8 mouse cellular contexts compared by ENCODE assay signal in genomic region chr7:66427053-66427436, GRCm38 (mm10). TPM values are rescaled to one million over a fixed set of nuclear protein-coding genes. Genes with fewer than 3 reads are reported as not detected.
DNase-seq lines count a peak whose midpoint lies in the region; ATAC-seq lines count a peak whose summit lies in the region.

No protein-coding gene starts in this region.

- intact Hi-C loops in heart, postnatal 36 days (cut with DNase I), result no loop called here

- H3K4me3 ChIP-seq in heart, embryonic 15.5 days, result peak overlapping the region; percentile 57
- peak overlapping the region; percentile 51 for H3K4me3 ChIP-seq in hindbrain, embryonic 12.5 days
- peak overlapping the region; percentile 64 for H3K4me3 ChIP-seq in midbrain, embryonic 10.5 days

- WGBS in heart, embryonic 15.5 days, result 1% methylated on average over 23 of the region's 23 CpGs
- WGBS in hindbrain, embryonic 12.5 days, result under 1% methylated on average over 23 of the region's 23 CpGs
- WGBS in midbrain, embryonic 10.5 days, result under 1% methylated on average over 23 of the region's 23 CpGs

- H3K4me1 ChIP-seq in heart, embryonic 15.5 days (replicated peaks), result peaks cover 14% of the 10 kb centered on the region
- H3K4me1 ChIP-seq in hindbrain, embryonic 12.5 days, result peaks cover 14% of the 10 kb centered on the region
- H3K4me1 ChIP-seq in midbrain, embryonic 10.5 days, result peaks cover 18% of the 10 kb centered on the region

- peak overlapping the region; percentile 93 for H3K4me2 ChIP-seq in heart, embryonic 15.5 days
- H3K4me2 ChIP-seq in hindbrain, embryonic 12.5 days (replicated peaks), result peak overlapping the region; percentile 92

- H3K9ac ChIP-seq in heart, embryonic 15.5 days, result 0 out of 2 replicates have a peak overlapping the region, but pooled peaks have one; percentile 47
- peak overlapping the region; percentile 62; the same call in 1 of the 2 replicates for H3K9ac ChIP-seq in hindbrain, embryonic 12.5 days

- H3K27ac ChIP-seq in heart, embryonic 15.5 days, result no peak overlapping the region
- no peak overlapping the region for H3K27ac ChIP-seq in hindbrain, embryonic 12.5 days
- H3K27ac ChIP-seq in midbrain, embryonic 10.5 days (replicated peaks), result no peak overlapping the region

- no peaks in the 10 kb centered on the region for H3K36me3 ChIP-seq in heart, embryonic 15.5 days
- no peaks in the 10 kb centered on the region for H3K36me3 ChIP-seq in hindbrain, embryonic 12.5 days
- no peaks in the 10 kb centered on the region for H3K36me3 ChIP-seq in midbrain, embryonic 10.5 days

- DNase-seq in heart, postnatal 36 days, result no peak
- peak; percentile 49 for DNase-seq in ES-CJ7 (ENCODE audit: low read depth, low spot score)
- DNase-seq in midbrain, embryonic 10.5 days (ENCODE audit: low spot score), result no peak
- no peak for DNase-seq in embryo, embryonic 10.5 days (ENCODE audit: low spot score)
- no peak for DNase-seq in urinary bladder, postnatal 25 days (ENCODE audit: low spot score)
- DNase-seq in urinary bladder, postnatal 10 days (ENCODE audit: low spot score), result no peak

- peaks cover 53% of the 10 kb centered on the region for H3K27me3 ChIP-seq in heart, embryonic 15.5 days
- H3K27me3 ChIP-seq in hindbrain, embryonic 12.5 days, result peaks cover 72% of the 10 kb centered on the region
- peaks cover 79% of the 10 kb centered on the region for H3K27me3 ChIP-seq in midbrain, embryonic 10.5 days (ENCODE audit: low read depth, poor library complexity, severe bottlenecking)

- no peaks in the 10 kb centered on the region for H3K9me3 ChIP-seq in heart, embryonic 15.5 days (replicated peaks)
- H3K9me3 ChIP-seq in hindbrain, embryonic 12.5 days (replicated peaks), result no peaks in the 10 kb centered on the region
- no peaks in the 10 kb centered on the region for H3K9me3 ChIP-seq in midbrain, embryonic 10.5 days (replicated peaks)

- ATAC-seq in heart, embryonic 15.5 days (replicated peaks; ENCODE audit: insufficient number of reproducible peaks, insufficient read depth, low FRiP score, low read depth), result peak; percentile 28; the same call in 1 of the 2 replicates
- 0 out of 2 replicates have a peak, but pooled peaks have one; percentile 33 for ATAC-seq in hindbrain, embryonic 12.5 days (ENCODE audit: low FRiP score)

RNA-seq across cellular contexts. Expression of gene Aldh1a3, which starts 0.3 kb away (rescaled TPM):
- polyA plus RNA-seq in heart, embryonic 15.5 days (2015; fragmentation: Nextera tagmentation; extraction: Ambion mirVana), result 1.0 and 2.4 TPM in 2 replicates
- 1 to 10 TPM; 1.1 to 1.5 TPM for total RNA-seq in heart, postnatal 36 days (2021)
- polyA plus RNA-seq in hindbrain, embryonic 12.5 days (2016; fragmentation: Nextera tagmentation; extraction: Ambion mirVana), result 7.5 and 22.2 TPM in 2 replicates
- polyA plus RNA-seq in midbrain, embryonic 10.5 days (2016; fragmentation: Nextera tagmentation; extraction: Ambion mirVana), result 0.94 and 9.2 TPM in 2 replicates

RNA-seq across cellular contexts. Expression of gene Lrrk1, which starts 38.9 kb away (rescaled TPM):
- 7.8 and 10.9 TPM in 2 replicates for polyA plus RNA-seq in heart, embryonic 15.5 days (2015; fragmentation: Nextera tagmentation; extraction: Ambion mirVana)
- 10 to 100 TPM; 10.2 to 10.9 TPM for total RNA-seq in heart, postnatal 36 days (2021)
- polyA plus RNA-seq in hindbrain, embryonic 12.5 days (2016; fragmentation: Nextera tagmentation; extraction: Ambion mirVana), result 7.2 and 7.6 TPM in 2 replicates
- 4.6 and 6.0 TPM in 2 replicates for polyA plus RNA-seq in midbrain, embryonic 10.5 days (2016; fragmentation: Nextera tagmentation; extraction: Ambion mirVana)
